Mouse (Mus musculus): ENCODE measurements around the gene Rad51b. TPM values are rescaled to one million over a fixed set of nuclear protein-coding genes. Genes with fewer than 3 reads are reported as not detected.

The Rad51b gene
- polyA plus RNA-seq, 1 experiment from 2014 or later = 1.3 TPM

DNA sequence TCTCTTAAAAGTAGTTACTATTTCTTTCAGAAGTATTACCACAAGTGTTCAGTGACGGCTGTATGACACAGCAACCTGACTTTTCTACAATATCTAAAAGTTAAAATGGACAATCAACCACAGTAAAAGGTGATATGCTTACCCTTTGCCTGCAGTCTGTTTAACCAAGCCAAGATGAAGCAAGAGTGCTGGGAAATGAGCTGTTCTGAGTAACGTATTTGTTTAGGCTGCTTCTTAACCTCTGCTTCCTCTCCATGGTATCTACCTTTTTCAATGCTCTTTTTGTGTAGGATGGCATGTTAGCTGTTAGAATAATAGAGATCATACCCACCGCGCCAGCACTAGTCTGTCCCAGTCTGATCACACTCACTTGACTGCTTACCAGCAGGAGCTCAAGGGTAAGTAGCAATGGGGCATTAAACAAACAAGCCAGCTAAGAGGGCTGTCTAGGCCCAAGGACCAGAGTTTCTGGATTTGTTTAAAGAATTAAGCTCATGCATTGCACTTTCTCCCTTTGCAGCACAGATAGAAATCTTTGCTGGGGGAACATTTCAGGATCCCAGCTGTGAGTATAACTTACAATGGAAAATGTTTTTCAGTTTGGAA, 262.4 kb downstream of the Rad51b start:
- no peaks in the 10 kb centered on the region for H3K27me3 ChIP-seq (replicated peaks)
- WGBS = 65% methylated on average over 4 of the region's 4 CpGs
- no peaks in the 10 kb centered on the region for H3K9me3 ChIP-seq
- H3K4me1 ChIP-seq = no peaks in the 10 kb centered on the region
- no peak for ATAC-seq (replicated peaks)
- no peak overlapping the region for H3K4me3 ChIP-seq
- no peak overlapping the region for H3K4me2 ChIP-seq
- H3K9ac ChIP-seq = no peak overlapping the region
- no peaks in the 10 kb centered on the region for H3K36me3 ChIP-seq (replicated peaks)
- no peak overlapping the region for H3K27ac ChIP-seq

GRCm38 (mm10) chr12:79560084-79560699, 263.1 kb downstream of the Rad51b start:
- H3K9me3 ChIP-seq = no peaks in the 10 kb centered on the region
- no peak overlapping the region for H3K4me3 ChIP-seq
- WGBS = 88% methylated on average over 8 of the region's 8 CpGs
- H3K27ac ChIP-seq = no peak overlapping the region
- H3K4me1 ChIP-seq = no peaks in the 10 kb centered on the region
- no peaks in the 10 kb centered on the region for H3K36me3 ChIP-seq (replicated peaks)
- no peaks in the 10 kb centered on the region for H3K27me3 ChIP-seq (replicated peaks)
- H3K9ac ChIP-seq = no peak overlapping the region
- ATAC-seq (replicated peaks) = no peak
- no peak overlapping the region for H3K4me2 ChIP-seq

GRCm38 (mm10) chr12:79560893-79561292, 263.8 kb downstream of the Rad51b start:
- WGBS = 90% methylated on average over 4 of the region's 4 CpGs
- ATAC-seq (replicated peaks) = no peak
- no peak overlapping the region for H3K4me2 ChIP-seq

GRCm38 (mm10) chr12:79574159-79575040, 277.3 kb downstream of the Rad51b start:
- H3K4me2 ChIP-seq = no peak overlapping the region
- no peaks in the 10 kb centered on the region; the same call in 1 of the 2 replicates for H3K9me3 ChIP-seq
- no peaks in the 10 kb centered on the region for H3K36me3 ChIP-seq (replicated peaks)
- no peaks in the 10 kb centered on the region for H3K4me1 ChIP-seq
- 48% methylated on average over 6 of the region's 6 CpGs for WGBS
- H3K9ac ChIP-seq = no peak overlapping the region
- H3K27me3 ChIP-seq (replicated peaks) = no peaks in the 10 kb centered on the region
- no peak for ATAC-seq (replicated peaks)
- H3K4me3 ChIP-seq = no peak overlapping the region
- H3K27ac ChIP-seq = no peak overlapping the region

More at GRCm38 (mm10) chr12:79560893-79561292, 263.8 kb downstream of the Rad51b start:
- H3K27ac ChIP-seq = no peak overlapping the region
- no peaks in the 10 kb centered on the region for H3K4me1 ChIP-seq
- no peaks in the 10 kb centered on the region for H3K27me3 ChIP-seq (replicated peaks)
- H3K36me3 ChIP-seq (replicated peaks) = no peaks in the 10 kb centered on the region
- H3K9me3 ChIP-seq = no peaks in the 10 kb centered on the region
- H3K4me3 ChIP-seq = no peak overlapping the region
- no peak overlapping the region for H3K9ac ChIP-seq

- no peak overlapping the region for H3K9ac ChIP-seq
- H3K9me3 ChIP-seq = no peaks in the 10 kb centered on the region; the same call in 1 of the 2 replicates
- no peaks in the 10 kb centered on the region for H3K27me3 ChIP-seq (replicated peaks)
- H3K27ac ChIP-seq = no peak overlapping the region
- no peaks in the 10 kb centered on the region for H3K36me3 ChIP-seq (replicated peaks)
- H3K4me1 ChIP-seq = no peaks in the 10 kb centered on the region
- 61% methylated on average over 7 of the region's 7 CpGs for WGBS
- ATAC-seq (replicated peaks) = no peak
- H3K4me3 ChIP-seq = no peak overlapping the region
- H3K4me2 ChIP-seq = no peak overlapping the region
Observed at GRCm38 (mm10) chr12:79575041-79575541, 278.0 kb downstream of the Rad51b start.

GRCm38 (mm10) chr12:79577525-79577924, 280.4 kb downstream of the Rad51b start:
- WGBS = 94% methylated on average over 2 of the region's 2 CpGs
- no peaks in the 10 kb centered on the region for H3K4me1 ChIP-seq
- H3K36me3 ChIP-seq (replicated peaks) = no peaks in the 10 kb centered on the region
- no peak overlapping the region for H3K27ac ChIP-seq
- H3K4me2 ChIP-seq = no peak overlapping the region
- no peak overlapping the region for H3K9ac ChIP-seq
- no peaks in the 10 kb centered on the region for H3K9me3 ChIP-seq
- no peak for ATAC-seq (replicated peaks)
- H3K27me3 ChIP-seq (replicated peaks) = no peaks in the 10 kb centered on the region
- H3K4me3 ChIP-seq = no peak overlapping the region

DNA sequence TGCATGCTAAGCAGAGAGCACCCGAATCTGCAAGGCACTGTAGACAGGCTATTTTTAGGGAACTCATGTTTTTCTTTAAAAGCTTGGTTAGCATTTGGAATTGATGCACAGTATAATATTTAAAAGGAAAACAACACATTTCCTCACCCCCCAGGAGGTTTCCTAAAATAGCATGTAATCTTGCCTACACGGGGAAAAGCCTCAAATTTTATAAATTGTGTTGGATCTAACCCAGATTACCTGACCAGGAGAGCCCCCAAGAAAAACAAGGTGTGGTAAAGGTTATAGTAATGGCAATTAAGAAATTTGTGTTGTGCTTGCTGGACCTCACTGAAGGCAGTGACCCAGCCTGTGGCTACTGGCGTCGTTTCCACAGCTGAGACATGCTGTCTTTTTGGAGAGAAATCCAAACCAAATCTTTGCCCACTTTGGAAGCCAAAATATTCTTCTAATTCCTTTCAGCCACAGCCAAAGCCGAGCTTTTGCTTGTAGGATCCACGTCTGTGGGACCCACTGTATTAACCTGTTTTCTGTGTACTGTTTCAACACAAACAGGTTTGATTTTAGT, 282.0 kb downstream of the Rad51b start:
- ATAC-seq (replicated peaks) = no peak
- H3K27me3 ChIP-seq (replicated peaks) = no peaks in the 10 kb centered on the region
- H3K27ac ChIP-seq = no peak overlapping the region
- H3K4me1 ChIP-seq = no peaks in the 10 kb centered on the region
- H3K4me3 ChIP-seq = no peak overlapping the region
- H3K4me2 ChIP-seq = no peak overlapping the region
- 87% methylated on average over 6 of the region's 6 CpGs for WGBS
- no peaks in the 10 kb centered on the region for H3K36me3 ChIP-seq (replicated peaks)
- no peak overlapping the region for H3K9ac ChIP-seq
- H3K9me3 ChIP-seq = no peaks in the 10 kb centered on the region

GRCm38 (mm10) chr12:79579837-79580236, 282.8 kb downstream of the Rad51b start:
- Histone ChIP-seq H3K4me3 (no peak overlapping the region), H3K9me3 (no peaks in the 10 kb centered on the region), H3K27ac (no peak overlapping the region), H3K27me3 (replicated peaks) (no peaks in the 10 kb centered on the region), H3K36me3 (replicated peaks) (no peaks in the 10 kb centered on the region), H3K4me1 (no peaks in the 10 kb centered on the region), H3K9ac (no peak overlapping the region), H3K4me2 (no peak overlapping the region)
- ATAC-seq (replicated peaks) = no peak
- WGBS = 75% methylated on average over 6 of the region's 6 CpGs

DNA sequence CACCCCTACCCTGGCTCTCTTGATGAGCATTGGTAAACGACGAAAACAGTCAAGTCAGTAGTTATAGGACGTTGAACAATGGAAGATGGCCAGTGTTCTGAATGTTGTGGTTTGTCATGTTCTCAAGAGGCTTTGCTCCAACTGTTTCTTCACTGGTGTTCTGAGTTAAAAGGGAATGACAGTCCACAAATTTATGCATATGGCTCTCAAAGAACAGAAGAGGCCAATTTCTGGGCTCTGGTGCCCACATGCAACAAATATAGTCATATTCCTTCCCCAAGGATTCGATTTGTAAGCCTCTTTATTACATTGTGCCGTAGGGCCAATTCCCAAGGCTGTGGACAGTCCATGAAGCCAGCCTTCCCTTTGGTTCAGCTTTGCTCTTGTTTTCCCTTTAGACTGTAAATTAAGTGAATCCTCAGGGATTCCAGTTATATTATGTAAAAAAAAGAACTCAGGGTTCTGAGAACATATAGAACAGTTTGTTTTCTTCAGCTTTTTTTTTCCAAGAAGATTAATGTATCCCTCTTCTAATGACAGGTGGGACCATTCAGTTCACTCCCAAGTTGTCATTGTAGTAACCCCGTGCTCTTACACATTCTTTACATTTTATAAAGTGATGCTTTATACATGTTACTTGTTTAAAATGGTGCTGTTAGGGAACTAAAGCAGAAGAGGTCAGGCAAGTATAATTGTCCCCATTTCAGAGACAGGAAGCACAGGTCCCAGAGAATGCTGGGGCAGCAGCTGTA, 287.6 kb downstream of the Rad51b start:
- H3K27me3 ChIP-seq (replicated peaks) = no peaks in the 10 kb centered on the region
- 82% methylated on average over 6 of the region's 6 CpGs for WGBS

GRCm38 (mm10) chr12:79585336-79585735, 288.3 kb downstream of the Rad51b start:
- Histone ChIP-seq H3K4me3 (no peak overlapping the region), H3K27me3 (replicated peaks) (no peaks in the 10 kb centered on the region), H3K4me2 (no peak overlapping the region), H3K9me3 (no peaks in the 10 kb centered on the region), H3K4me1 (no peaks in the 10 kb centered on the region), H3K36me3 (replicated peaks) (no peaks in the 10 kb centered on the region), H3K27ac (no peak overlapping the region), H3K9ac (no peak overlapping the region)
- ATAC-seq (replicated peaks) = no peak
- 93% methylated on average over 2 of the region's 2 CpGs for WGBS

More for the DNA sequence above, 287.6 kb downstream of the Rad51b start:
- H3K27ac ChIP-seq = no peak overlapping the region
- H3K4me3 ChIP-seq = no peak overlapping the region
- no peak for ATAC-seq (replicated peaks)
- no peak overlapping the region for H3K9ac ChIP-seq
- no peak overlapping the region for H3K4me2 ChIP-seq
- H3K36me3 ChIP-seq (replicated peaks) = no peaks in the 10 kb centered on the region
- no peaks in the 10 kb centered on the region for H3K9me3 ChIP-seq
- no peaks in the 10 kb centered on the region for H3K4me1 ChIP-seq

- H3K4me3 ChIP-seq = no peak overlapping the region
- H3K4me2 ChIP-seq = no peak overlapping the region
- no peak for ATAC-seq (replicated peaks)
- no peaks in the 10 kb centered on the region for H3K36me3 ChIP-seq (replicated peaks)
- no peak overlapping the region for H3K27ac ChIP-seq
- H3K4me1 ChIP-seq = no peaks in the 10 kb centered on the region
- H3K27me3 ChIP-seq (replicated peaks) = no peaks in the 10 kb centered on the region
- H3K9ac ChIP-seq = no peak overlapping the region
- WGBS = 93% methylated on average over 4 of the region's 4 CpGs
- no peaks in the 10 kb centered on the region for H3K9me3 ChIP-seq
Observed at GRCm38 (mm10) chr12:79588831-79589230, 291.7 kb downstream of the Rad51b start.

All from midbrain, embryonic 15.5 days (tissue).